Mouse (Mus musculus) sigmoid colon, adult 10 weeks (tissue): ENCODE measurements around the gene Mgat4e. TPM values are rescaled to one million over a fixed set of nuclear protein-coding genes. Genes with fewer than 3 reads are reported as not detected.

Experiments used
- polyA plus RNA-seq: library from polyadenylated mRNA; stranded (reverse); fragments of 350-450 nt; fragmentation: Illumina TruSeq; extraction: RNeasy Lipid Tissue Mini Kit (QIAGEN cat#74804); gene quantifications from one replicate; pipeline ENCODE4 v1.2.3, GENCODE M21; 2014; ENCODE audit warnings: low read depth, low replicate concordance

Mgat4e gene
- not detected for polyA plus RNA-seq

GRCm38 (mm10) chr1:134549632-134550132 lies at the start of gene Mgat4e:
Mgat4e (minus strand) TSS chr1:134549682.

DNA sequence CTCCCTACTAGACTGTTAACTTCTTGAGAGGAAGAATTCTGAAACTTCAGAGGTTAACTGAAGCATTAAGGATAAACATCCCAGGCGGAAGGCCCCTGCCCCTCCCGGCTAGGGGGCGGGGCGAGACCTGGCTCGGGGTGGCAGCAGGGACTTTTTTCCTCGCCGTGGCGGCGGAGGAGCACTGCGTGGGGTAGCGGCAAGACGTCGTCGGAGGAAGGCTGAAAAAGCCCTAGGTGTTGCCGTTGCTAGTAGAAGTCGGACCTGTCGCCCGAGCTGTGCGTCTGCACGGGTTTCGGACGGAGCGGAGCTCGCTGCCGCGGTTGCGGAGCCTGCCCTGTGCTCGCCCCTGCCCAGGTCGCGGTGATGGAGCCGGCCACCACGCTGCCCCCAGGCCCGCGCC lies 10.5 kb upstream of the Mgat4e start, which contains the start of gene Kdm5b:
Gene Kdm5b, plus strand, starts transcription at position 196 of the 400 bp plus-strand sequence.

GRCm38 (mm10) chr1:134494428-134495215 lies 54.9 kb downstream of the Mgat4e start, which contains the start of gene Rabif:
Rabif (plus strand) TSS chr1:134494648.

Other genes starting within 250 kb of the Mgat4e start
- 0.79 TPM for gene Ppfia4, start 216.8 kb downstream of the Mgat4e start, polyA plus RNA-seq
- gene Tmem183a, start 187.7 kb downstream of the Mgat4e start, polyA plus RNA-seq = 184 TPM
- gene 4933406M09Rik, start 163.7 kb downstream of the Mgat4e start, polyA plus RNA-seq = not detected
- gene Cyb5r1, start 144.1 kb downstream of the Mgat4e start, polyA plus RNA-seq = 8.3 TPM
- gene Adipor1, start 134.3 kb downstream of the Mgat4e start, polyA plus RNA-seq = 74.6 TPM
- 25.7 TPM for gene Klhl12, start 94.2 kb downstream of the Mgat4e start, polyA plus RNA-seq
- gene Rabif, start 55.0 kb downstream of the Mgat4e start, polyA plus RNA-seq = 37.3 TPM
- 20.2 TPM for gene Kdm5b, start 10.5 kb upstream of the Mgat4e start, polyA plus RNA-seq
- gene Syt2, start 97.0 kb upstream of the Mgat4e start, polyA plus RNA-seq = 0.47 TPM